ENCODE assay signal across 23 mouse cellular contexts in genomic region chr9:108525400-108525799, GRCm38 (mm10). TPM values are rescaled to one million over a fixed set of nuclear protein-coding genes. Genes with fewer than 3 reads are reported as not detected.
DNase-seq lines count a peak whose midpoint lies in the region; TF ChIP-seq lines count a peak whose summit lies in the region.
"Had no signal": no experiment of that assay in that cellular context is flagged by ENCODE, and none has a peak within 500 bp of the region (broad histone marks: within the 10 kb centered on the region; RNA-seq: fewer than 3 reads in every experiment).

No protein-coding gene starts in this region.

- H3K79me2 ChIP-seq in heart, adult 2 months (replicated peaks; ENCODE audit: control insufficient read depth, insufficient read depth, low read length) = peaks cover 4% of the 10 kb centered on the region; the same call in 1 of the 2 replicates
- peaks cover 81% of the 10 kb centered on the region for H3K79me2 ChIP-seq in CH12.LX (replicated peaks; ENCODE audit: control insufficient read depth, extremely low read depth, insufficient read depth, poor library complexity, severe bottlenecking)

- dilution Hi-C loops in CH12.LX (cut with MboI; ENCODE audit: extremely low pct_ligation_motif_present, extremely low pct_unique_long_range_greater_than_20kb, low sequenced_read_pairs) = no loop called here

- 0 out of 2 replicates have a peak, but pooled peaks have one; percentile 13 for TF ChIP-seq CTCF in heart, adult 2 months (IDR thresholded peaks at IDR 0.05)
- peak in 1 of 2 experiments; percentile 30; a peak in 2 of 4 replicates for TF ChIP-seq CTCF in CH12.LX (conservative IDR thresholded peaks at IDR 0.05 in 1 of 2, IDR thresholded peaks at IDR 0.05 in 1 of 2; ENCODE audit: low read depth in 2 of 2, low read length in 2 of 2)

- no peak for TF ChIP-seq POLR2A in heart, adult 2 months (IDR thresholded peaks at IDR 0.05; ENCODE audit: insufficient read depth, low read depth, low read length)
- TF ChIP-seq POLR2A in CH12.LX (IDR thresholded peaks at IDR 0.05; ENCODE audit: low read depth, low read length) = no peak

- DNase-seq in adrenal gland, postnatal 36 days = peak; percentile 36 to 43
- no peak for DNase-seq in adrenal gland, adult 8-10 months
- no peak for DNase-seq in heart, adult 2 months
- DNase-seq in heart, adult 9 months (ENCODE audit: low spot score in 2 of 2) = no peak
- DNase-seq in 416B (ENCODE audit: low read depth) (peak; percentile 40), CH12.LX (ENCODE audit: extremely low read depth) (no peak)
- no peak for DNase-seq in kidney, postnatal 25 days
- DNase-seq in left cerebral cortex, postnatal 10 days (ENCODE audit: extremely low spot score in 1 of 2, low spot score in 2 of 2) = no peak
- DNase-seq: cerebellum, adult 11-12 months; cerebellum, adult 8-10 months; cerebellum, postnatal 10 days; cerebellum, postnatal 36 days; embryo, embryonic 11 days; gastrocnemius, postnatal 25 days; heart, postnatal 10 days; heart, postnatal 36 days; kidney, adult 18-20 months had no signal

- H3K4me1 ChIP-seq in heart, adult 2 months (ENCODE audit: control insufficient read depth, insufficient read depth, low read length) = peaks cover 2% of the 10 kb centered on the region
- H3K4me1 ChIP-seq in CH12.LX (ENCODE audit: control insufficient read depth in 1 of 2, insufficient read depth in 2 of 2) = peaks cover 0 to 33% of the 10 kb centered on the region in 2 experiments; a peak in 2 of 4 replicates

- no peak for TF ChIP-seq EP300 in heart, adult 2 months (IDR thresholded peaks at IDR 0.05; ENCODE audit: insufficient read depth, low read depth, low read length)
- no peak for TF ChIP-seq EP300 in CH12.LX (IDR thresholded peaks at IDR 0.05; ENCODE audit: low read length)

- H3K4me2 ChIP-seq in CH12.LX (ENCODE audit: insufficient read depth, low read depth, poor library complexity, severe bottlenecking) = peak overlapping the region; percentile 42
- H3K4me2 ChIP-seq: forebrain, embryonic 13.5 days; heart, embryonic 12.5 days; heart, embryonic 15.5 days; hindbrain, embryonic 14.5 days had no signal

- no peaks in the 10 kb centered on the region for H3K27me3 ChIP-seq in heart, adult 2 months (ENCODE audit: control insufficient read depth, insufficient read depth, low read length)
- no peaks in the 10 kb centered on the region for H3K27me3 ChIP-seq in CH12.LX (replicated peaks)
- H3K27me3 ChIP-seq: forebrain, embryonic 13.5 days; heart, embryonic 12.5 days; heart, embryonic 15.5 days had no signal

- H3K36me3 ChIP-seq in heart, adult 2 months (ENCODE audit: control insufficient read depth, insufficient read depth, low read length) = peaks cover 19% of the 10 kb centered on the region
- peaks cover 29 to 66% of the 10 kb centered on the region in 2 experiments for H3K36me3 ChIP-seq in CH12.LX (replicated peaks in 1 of 2; ENCODE audit: control insufficient read depth in 1 of 2, insufficient read depth in 1 of 2, low read length in 1 of 2)

- H3K27ac ChIP-seq in heart, adult 2 months = no peak overlapping the region
- peak overlapping the region; percentile 52 for H3K27ac ChIP-seq in CH12.LX (ENCODE audit: insufficient read depth, low read depth)
- H3K27ac ChIP-seq: forebrain, embryonic 10.5 days; forebrain, embryonic 13.5 days; heart, embryonic 15.5 days; hindbrain, embryonic 14.5 days; hindbrain, postnatal 0 days had no signal

- 25% methylated on average over 3 of the region's 3 CpGs for WGBS in heart, adult 2 months

- intact Hi-C loops in heart, adult 2 months (cut with DNase I) = no loop called here
- intact Hi-C loops in left cerebral cortex, postnatal 10 days (cut with DNase I) = no loop called here

- in situ Hi-C loops in CH12.LX (cut with MboI; ENCODE audit: low pct_ligation_motif_present, low pct_unique_long_range_greater_than_20kb, low sequenced_read_pairs) = no loop called here

- no peaks in the 10 kb centered on the region for H3K9me3 ChIP-seq in CH12.LX (replicated peaks; ENCODE audit: low read length)
- H3K9me3 ChIP-seq: forebrain, embryonic 10.5 days; forebrain, embryonic 13.5 days; heart, embryonic 12.5 days; heart, embryonic 15.5 days had no signal

- no peak overlapping the region for H3K4me3 ChIP-seq in heart, adult 2 months
- H3K4me3 ChIP-seq in CH12.LX (replicated peaks in 1 of 3; ENCODE audit: low read depth in 2 of 3, low read length in 2 of 3, poor library complexity in 1 of 3) = no peak overlapping the region
- H3K4me3 ChIP-seq: forebrain, embryonic 10.5 days; forebrain, embryonic 13.5 days; heart, embryonic 12.5 days; heart, embryonic 15.5 days had no signal

- no peak for TF ChIP-seq RAD21 in CH12.LX (IDR thresholded peaks at IDR 0.05; ENCODE audit: low read depth, low read length)

- H3K9ac ChIP-seq in heart, adult 2 months (ENCODE audit: low read depth, low read length) = no peak overlapping the region
- peak overlapping the region; percentile 19; the same call in 1 of the 2 replicates for H3K9ac ChIP-seq in CH12.LX (ENCODE audit: insufficient read depth, low read depth)
- H3K9ac ChIP-seq: forebrain, embryonic 13.5 days; heart, embryonic 12.5 days; heart, embryonic 15.5 days; hindbrain, embryonic 14.5 days had no signal

TF ChIP-seq in CH12.LX, 34 proteins besides CTCF, POLR2A, EP300 and RAD21:
- TF ChIP-seq SIN3A (IDR thresholded peaks at IDR 0.05; ENCODE audit: low read length) = no peak
- no peak for TF ChIP-seq MAX (IDR thresholded peaks at IDR 0.05; ENCODE audit: low read length)

RNA-seq across cellular contexts. Expression of gene Qrich1, which starts 8.8 kb away (rescaled TPM):
- 100 to 1,000 TPM; 106 to 125 TPM for total RNA-seq in adrenal gland, postnatal 36 days (2021)
- 100 to 1,000 TPM; 131 to 151 (median 139) TPM for total RNA-seq in adrenal gland, adult 8-10 months (2022)
- total RNA-seq in heart, adult 2 months (2021) = 10 to 100 TPM; 57.8 to 64.2 TPM
- 55.6 and 70.1 TPM in 2 replicates for polyA plus RNA-seq in heart, adult 2 months (2012; rRNA removed)
- total RNA-seq in CH12.LX (2012; rRNA removed) = 104 and 115 TPM in 2 replicates
- total RNA-seq in CH12.LX (2014; rRNA removed) = 117 and 118 TPM in 2 replicates
- 61.5 and 72.1 TPM in 2 replicates for polyA plus RNA-seq in CH12.LX (2012; ENCODE audit: insufficient read length, low read depth)
- total RNA-seq in left cerebral cortex, postnatal 10 days (2021) = 100 to 1,000 TPM; 125 to 131 TPM

RNA-seq across cellular contexts. Expression of gene Qars, which starts 17.9 kb away (rescaled TPM):
- 100 to 1,000 TPM; 191 to 194 TPM for total RNA-seq in adrenal gland, postnatal 36 days (2021)
- 100 to 1,000 TPM; 181 to 239 (median 220) TPM for total RNA-seq in adrenal gland, adult 8-10 months (2022)
- total RNA-seq in heart, adult 2 months (2021) = 10 to 100 TPM; 68.4 to 76.3 TPM
- polyA plus RNA-seq in heart, adult 2 months (2012; rRNA removed) = 108 and 173 TPM in 2 replicates
- total RNA-seq in CH12.LX (2012; rRNA removed) = 271 and 322 TPM in 2 replicates
- total RNA-seq in CH12.LX (2014; rRNA removed) = 188 and 229 TPM in 2 replicates
- polyA plus RNA-seq in CH12.LX (2012; ENCODE audit: insufficient read length, low read depth) = 270 and 293 TPM in 2 replicates
- 10 to 100 TPM; 82.9 to 91.8 TPM for total RNA-seq in left cerebral cortex, postnatal 10 days (2021)

RNA-seq across cellular contexts. Expression of gene Impdh2, which starts 34.7 kb away (rescaled TPM):
- 100 to 1,000 TPM in 1 of 2 experiments, 10 to 100 TPM in 1; 76.8 to 118 TPM for total RNA-seq in adrenal gland, postnatal 36 days (2021)
- 10 to 100 TPM; 59.9 to 88.8 (median 73.5) TPM for total RNA-seq in adrenal gland, adult 8-10 months (2022)
- 10 to 100 TPM; 47.8 to 51.2 TPM for total RNA-seq in heart, adult 2 months (2021)
- 55.5 and 65.0 TPM in 2 replicates for polyA plus RNA-seq in heart, adult 2 months (2012; rRNA removed)
- total RNA-seq in CH12.LX (2012; rRNA removed) (405 and 494 TPM in 2 replicates), CH12.LX (2014; rRNA removed) (464 and 485 TPM in 2 replicates)
- polyA plus RNA-seq in CH12.LX (2012; ENCODE audit: insufficient read length, low read depth) = 472 and 483 TPM in 2 replicates
- 10 to 100 TPM; 64.3 to 68.3 TPM for total RNA-seq in left cerebral cortex, postnatal 10 days (2021)

RNA-seq across cellular contexts. Expression of gene Usp19, which starts 35.0 kb away (rescaled TPM):
- 100 to 1,000 TPM; 204 to 213 TPM for total RNA-seq in adrenal gland, postnatal 36 days (2021)
- 100 to 1,000 TPM; 239 to 312 (median 257) TPM for total RNA-seq in adrenal gland, adult 8-10 months (2022)
- 10 to 100 TPM; 83.2 to 91.9 TPM for total RNA-seq in heart, adult 2 months (2021)
- 110 and 147 TPM in 2 replicates for polyA plus RNA-seq in heart, adult 2 months (2012; rRNA removed)
- total RNA-seq in CH12.LX (2012; rRNA removed) (68.7 and 69.9 TPM in 2 replicates), CH12.LX (2014; rRNA removed) (36.5 TPM in 2 replicates)
- polyA plus RNA-seq in CH12.LX (2012; ENCODE audit: insufficient read length, low read depth) = 84.2 and 106 TPM in 2 replicates
- total RNA-seq in left cerebral cortex, postnatal 10 days (2021) = 100 to 1,000 TPM; 104 to 114 TPM

RNA-seq across cellular contexts. Expression of gene Ndufaf3, which starts 41.8 kb away (rescaled TPM):
- 10 to 100 TPM; 63.6 to 75.4 TPM for total RNA-seq in adrenal gland, postnatal 36 days (2021)
- 10 to 100 TPM; 60.1 to 76.1 (median 70.8) TPM for total RNA-seq in adrenal gland, adult 8-10 months (2022)
- total RNA-seq in heart, adult 2 months (2021) = 10 to 100 TPM; 61.9 to 88.1 TPM
- 60.7 and 69.1 TPM in 2 replicates for polyA plus RNA-seq in heart, adult 2 months (2012; rRNA removed)
- total RNA-seq in CH12.LX (2012; rRNA removed) = 24.6 and 25.7 TPM in 2 replicates
- total RNA-seq in CH12.LX (2014; rRNA removed) = 15.3 and 15.7 TPM in 2 replicates
- 27.2 and 30.7 TPM in 2 replicates for polyA plus RNA-seq in CH12.LX (2012; ENCODE audit: insufficient read length, low read depth)
- total RNA-seq in left cerebral cortex, postnatal 10 days (2021) = 10 to 100 TPM; 53.3 to 57.0 TPM

Comparison
In these comparisons a context has a peak if more than half of its experiments do, and no peak if none do; other contexts are left out.
1. DNase-seq: peak in adrenal gland, postnatal 36 days (2 of 2) and 416B (single experiment); none in adrenal gland, adult 8-10 months (single experiment), heart, adult 2 months (0 of 2), heart, adult 9 months (0 of 2), CH12.LX (single experiment), kidney, postnatal 25 days (0 of 2) and left cerebral cortex, postnatal 10 days (0 of 2).